Mouse (Mus musculus) v-Abl transformed pro-B cells (cell line): ENCODE measurements around the gene Ptp4a2.
"Not testable (repeated sequence)": the region's sequence is repeated elsewhere in the genome, so short reads cannot be mapped to it uniquely, and the experiment has no call there.

Source experiments
- in situ Hi-C, 2 experiments: fragments of 400-800 bp; cut with MboI; formaldehyde crosslinking; loops; one replicate each; pipeline ENCODE4 v1.15.1; 2025; ENCODE audit not compliant: unreplicated experiment in 2 of 2

Gene Ptp4a2

DNA sequence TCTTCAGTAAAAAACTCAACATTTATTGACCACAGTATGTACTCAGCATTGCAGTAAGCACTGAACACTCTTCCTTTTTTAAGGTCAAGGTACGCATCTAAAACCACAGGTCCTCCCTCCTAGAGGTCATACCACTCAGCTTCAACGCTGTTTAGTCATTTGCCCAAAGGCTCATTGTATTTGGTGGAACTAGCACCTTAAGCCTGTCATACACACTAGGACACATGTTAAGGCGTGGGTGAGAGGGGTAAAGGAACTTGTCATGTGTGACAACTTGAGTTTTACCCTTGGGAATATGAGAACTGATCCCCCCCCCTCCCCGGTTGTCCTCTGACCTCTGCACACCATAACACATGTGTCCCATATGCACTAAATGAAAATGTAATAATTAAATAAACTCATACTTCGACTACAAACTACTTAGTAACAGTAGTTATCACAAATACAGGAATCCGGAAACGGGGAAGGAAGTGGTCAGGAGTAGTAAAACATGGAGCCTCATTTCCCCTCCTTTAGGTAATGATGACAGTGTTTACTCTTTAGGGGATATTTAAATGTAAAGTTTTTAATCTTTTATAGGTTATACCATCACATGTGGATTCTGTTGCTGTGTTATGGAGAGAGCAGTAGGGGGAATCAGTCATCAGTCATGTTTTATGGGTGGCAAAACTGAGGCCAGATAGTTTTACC lies 29.0 kb downstream of the Ptp4a2 start:
- in situ Hi-C loops, result loop anchor here (5.0 to 10.0 kb wide), 2 partner anchors 53 to 55 kb away; no protein-coding TSS in a partner anchor

DNA sequence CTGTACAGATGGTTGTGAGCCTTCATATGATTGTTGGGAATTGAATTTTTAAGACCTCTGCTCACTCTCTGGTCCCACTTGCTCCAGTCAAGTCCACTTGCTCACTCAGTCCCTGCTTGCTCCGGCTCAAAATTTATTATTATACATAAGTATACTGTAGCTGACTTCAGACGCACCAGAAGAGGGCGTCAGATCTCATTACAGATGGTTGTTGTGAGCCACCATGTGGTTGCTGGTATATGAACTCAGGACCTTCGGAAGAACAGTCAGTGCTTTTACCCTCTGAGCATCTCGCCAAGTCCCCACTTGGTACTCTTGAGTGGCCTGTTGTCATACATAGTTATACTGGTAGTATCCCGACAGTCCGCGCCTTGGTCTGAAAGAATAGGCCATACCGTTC lies 35.8 kb downstream of the Ptp4a2 start:
- in situ Hi-C loops, result loop anchor here (5.0 to 10.0 kb wide), 2 partner anchors 62 to 80 kb away; partner anchors contain the start of gene Spocd1 (in 1 of the 2)

DNA sequence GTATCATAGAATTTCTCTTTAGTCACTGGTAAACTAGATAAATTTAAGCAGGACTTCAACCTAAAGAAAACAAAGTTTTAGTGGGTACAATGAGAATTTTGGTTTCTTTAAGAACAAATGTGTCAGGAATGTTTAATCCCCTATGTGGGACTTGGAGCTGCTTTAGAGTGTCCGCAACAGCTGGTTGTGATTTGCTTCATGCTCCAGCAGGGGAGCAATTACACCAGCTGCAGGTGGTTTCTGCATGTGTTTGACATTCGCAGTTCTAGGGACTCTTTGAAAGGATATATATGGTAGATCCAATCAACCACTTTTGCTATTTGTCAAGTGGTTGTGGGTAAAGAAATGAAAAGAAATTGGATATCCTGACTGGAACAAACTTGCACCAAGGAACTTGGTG lies 39.5 kb downstream of the Ptp4a2 start:
- in situ Hi-C loops, result loop anchor here in 1 of 2 experiments (5.0 kb wide), 1 partner anchor 77 kb away; the partner anchor contains the start of gene Spocd1

DNA sequence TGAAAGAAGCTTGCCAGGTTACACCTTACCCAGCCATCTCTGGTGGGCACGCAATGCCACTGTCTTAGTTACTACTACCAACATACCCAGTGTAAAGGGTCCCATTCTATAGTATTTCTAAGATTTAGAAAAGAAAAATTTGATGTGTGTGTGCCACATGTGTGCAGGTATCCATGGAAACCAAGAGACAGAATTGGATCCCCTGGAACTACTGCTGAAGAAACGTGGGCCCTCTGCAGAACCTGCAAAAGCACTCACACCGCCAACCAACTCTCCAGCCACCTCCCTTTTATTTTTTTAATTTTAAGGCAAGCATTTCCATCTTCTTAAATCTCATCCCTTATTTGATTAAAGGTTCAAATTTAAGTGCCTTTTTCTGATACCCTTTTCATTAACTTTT lies 40.8 kb downstream of the Ptp4a2 start:
- in situ Hi-C loops, result loop anchor here in 1 of 2 experiments (5.0 kb wide), 1 partner anchor 75 kb away; the partner anchor contains the start of gene Spocd1

DNA sequence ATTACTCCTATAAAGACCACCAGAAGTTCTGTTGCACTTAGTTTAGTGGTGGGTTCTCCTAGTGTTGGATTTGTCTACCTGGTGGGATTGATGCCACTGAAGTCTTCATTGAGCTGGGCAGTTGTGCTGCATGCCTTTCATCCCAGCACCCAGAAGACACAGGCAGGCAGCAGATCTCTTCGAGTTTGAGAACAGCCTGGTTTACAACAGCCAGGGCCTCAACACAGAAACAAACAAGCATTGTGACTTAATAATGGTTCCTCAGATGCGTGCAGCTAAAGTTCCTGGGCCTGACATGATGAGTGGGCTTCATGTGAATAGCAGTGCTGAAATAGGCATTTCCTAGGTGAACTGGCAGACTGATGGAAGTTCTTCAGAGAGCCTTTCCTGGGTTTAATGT lies 42.0 kb downstream of the Ptp4a2 start:
- in situ Hi-C loops, result loop anchor here in 1 of 2 experiments (5.0 kb wide), 1 partner anchor 74 kb away; the partner anchor contains the start of gene Spocd1

DNA sequence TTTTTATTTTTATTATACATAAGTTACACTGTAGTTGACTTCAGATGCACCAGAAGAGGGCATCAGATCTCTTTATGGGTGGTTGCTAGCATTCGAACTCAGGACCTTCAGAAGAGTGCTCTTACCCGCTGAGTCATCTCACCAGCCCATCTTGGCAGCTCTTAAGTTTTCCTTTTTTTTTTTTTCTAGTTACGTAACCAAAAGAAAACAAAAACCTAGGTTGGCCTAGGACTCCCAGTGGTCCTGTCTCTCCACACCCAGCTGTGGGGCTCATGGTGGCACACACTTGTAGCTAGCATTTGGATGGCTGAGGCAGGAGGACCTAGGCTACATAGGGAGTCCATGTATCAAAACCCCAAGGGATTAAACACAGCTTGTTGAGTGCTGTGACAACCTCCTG lies 43.0 kb downstream of the Ptp4a2 start:
- in situ Hi-C loops, result loop anchor here in 1 of 2 experiments (5.0 kb wide), 1 partner anchor 73 kb away; the partner anchor contains the start of gene Spocd1

DNA sequence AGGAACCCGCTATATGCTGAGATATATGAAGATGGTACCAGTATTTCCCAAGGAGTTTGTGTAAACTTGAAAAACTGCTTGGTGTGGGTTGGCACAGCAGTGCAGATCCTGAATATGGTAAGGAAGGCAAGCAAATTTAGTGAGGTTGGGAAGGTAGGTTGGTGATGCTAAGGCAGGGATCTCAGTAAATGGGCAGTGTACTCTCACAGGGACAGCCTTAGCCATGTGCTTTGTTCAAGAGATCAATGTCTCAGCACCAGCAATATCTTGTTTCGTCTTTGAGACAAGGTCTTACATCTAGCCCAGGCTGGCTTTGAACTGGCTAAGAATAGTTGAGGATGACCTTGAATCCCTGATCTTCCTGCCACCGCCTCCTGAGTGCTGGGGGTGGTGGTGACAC lies 43.6 kb downstream of the Ptp4a2 start:
- in situ Hi-C loops, result loop anchor here in 1 of 2 experiments (5.0 kb wide), 1 partner anchor 73 kb away; the partner anchor contains the start of gene Spocd1

DNA sequence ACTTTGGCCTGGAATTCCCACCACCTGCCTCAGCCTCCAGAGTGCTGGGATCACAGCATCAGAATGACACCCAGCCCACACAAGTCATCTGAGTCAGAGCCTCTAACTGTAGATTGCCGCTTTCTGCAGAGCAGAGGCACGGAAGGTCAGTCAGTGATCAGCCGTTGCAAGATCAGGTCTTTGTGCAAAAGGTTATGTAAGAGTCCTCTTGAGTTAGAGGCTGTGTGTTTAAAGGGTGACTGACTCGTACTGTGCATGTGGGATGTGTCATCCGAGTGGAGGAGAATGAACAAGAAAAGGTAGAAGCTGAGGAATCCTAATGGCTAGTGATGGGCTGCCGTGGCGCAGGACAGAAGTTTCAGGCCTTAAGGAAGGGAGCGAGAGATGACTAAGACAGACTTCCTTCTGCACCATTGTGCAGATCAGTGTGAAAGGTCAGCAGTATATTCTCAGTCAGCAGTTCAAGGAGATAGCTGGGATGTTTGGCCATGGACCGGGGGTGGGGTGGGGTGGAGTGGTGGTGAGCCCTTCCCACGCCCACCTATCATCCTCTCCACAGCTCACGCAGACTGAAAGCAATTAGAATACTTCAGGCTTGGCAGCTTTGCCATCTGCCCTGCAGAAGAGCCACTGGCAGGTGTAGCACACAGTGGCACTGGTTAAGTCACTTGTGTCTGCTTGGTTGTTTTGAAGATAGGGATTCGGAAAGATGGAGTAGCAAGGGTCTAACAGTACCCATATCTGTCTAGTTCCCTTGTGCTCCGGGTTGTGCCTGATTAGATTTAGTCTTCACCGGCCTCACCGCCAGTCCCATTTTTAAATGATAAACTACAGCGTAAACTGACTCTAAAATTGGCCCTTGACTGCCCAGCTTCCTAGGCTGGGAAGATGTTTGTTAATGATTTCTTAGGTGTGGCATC lies 44.3 kb downstream of the Ptp4a2 start:
- in situ Hi-C loops, result no loop called here

DNA sequence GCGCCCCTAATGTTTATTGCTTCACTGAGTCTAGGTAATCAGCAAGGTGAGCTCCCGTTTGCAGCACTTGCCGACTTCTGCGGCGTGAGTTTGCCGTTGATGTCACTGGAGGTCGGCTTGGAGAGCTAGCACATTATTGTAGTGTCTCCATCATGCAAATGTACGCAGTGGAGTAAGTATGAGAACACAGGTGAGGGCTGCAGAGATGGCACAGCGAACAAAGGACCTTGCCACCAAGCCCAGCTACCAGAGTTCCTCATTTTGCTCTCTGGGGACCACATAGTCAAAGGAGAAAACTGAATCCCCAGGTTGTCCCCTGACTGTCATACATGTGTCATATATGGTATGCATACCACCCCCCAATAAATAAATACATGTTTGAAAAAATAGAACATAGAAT lies 49.4 kb downstream of the Ptp4a2 start:
- in situ Hi-C loops, result no loop called here

DNA sequence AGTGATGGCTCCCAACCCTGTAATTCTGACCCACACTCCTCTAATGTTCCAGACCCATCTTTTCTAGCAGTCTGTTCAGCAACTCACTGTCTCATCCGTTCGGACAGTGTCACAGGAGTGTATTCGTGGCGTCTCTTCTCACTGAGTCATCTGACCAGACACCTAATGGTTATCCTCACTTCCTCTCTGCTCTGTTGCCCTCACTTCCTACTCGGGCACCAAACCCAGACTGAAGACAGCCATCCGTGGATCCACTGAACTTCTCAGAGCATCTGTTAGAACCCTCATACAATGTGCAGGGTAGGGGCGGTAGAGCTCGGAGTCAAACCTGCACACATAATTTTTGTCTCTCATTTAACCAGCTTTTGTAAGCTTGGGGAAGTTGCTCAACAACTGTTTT lies 50.4 kb downstream of the Ptp4a2 start:
- in situ Hi-C loops, result no loop called here

DNA sequence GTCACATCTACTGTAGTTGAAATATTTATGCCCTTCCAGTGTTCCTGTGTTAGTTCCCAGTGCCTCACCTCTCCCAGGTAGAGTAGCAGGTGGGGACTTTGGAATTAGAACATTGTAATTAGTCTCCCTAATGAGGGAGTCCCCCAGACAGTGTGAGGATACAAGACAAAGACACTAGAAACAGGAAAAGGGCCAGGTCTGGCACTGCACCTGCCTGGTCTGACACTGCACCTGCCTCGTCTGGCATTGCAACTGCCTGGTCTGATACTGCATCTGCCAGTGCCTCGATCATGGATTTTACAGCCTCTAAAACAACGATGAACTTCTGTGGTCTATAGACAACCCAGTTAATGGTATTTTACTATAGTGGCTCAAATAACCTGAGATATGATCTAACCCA lies 51.3 kb downstream of the Ptp4a2 start:
- in situ Hi-C loops, result no loop called here

DNA sequence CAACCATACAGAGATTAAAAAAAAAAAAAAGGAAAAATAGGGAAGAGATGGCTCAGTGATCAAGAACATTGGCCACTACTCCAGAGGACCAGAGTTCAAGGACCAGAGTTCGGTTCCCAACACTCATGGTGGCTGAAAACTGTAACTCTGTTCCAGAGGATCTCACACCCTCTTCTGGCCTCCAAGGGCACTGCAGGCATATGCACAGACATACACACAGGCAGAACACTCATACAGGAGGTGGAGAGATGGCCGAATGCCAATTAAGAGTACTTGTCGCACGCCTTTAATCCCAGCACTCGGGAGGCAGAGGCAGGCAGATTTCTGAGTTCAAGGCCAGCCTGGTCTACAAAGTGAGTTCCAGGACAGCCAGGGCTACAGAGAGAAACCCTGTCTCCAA lies 55.2 kb downstream of the Ptp4a2 start:
- in situ Hi-C loops, result not testable (repeated sequence)

DNA sequence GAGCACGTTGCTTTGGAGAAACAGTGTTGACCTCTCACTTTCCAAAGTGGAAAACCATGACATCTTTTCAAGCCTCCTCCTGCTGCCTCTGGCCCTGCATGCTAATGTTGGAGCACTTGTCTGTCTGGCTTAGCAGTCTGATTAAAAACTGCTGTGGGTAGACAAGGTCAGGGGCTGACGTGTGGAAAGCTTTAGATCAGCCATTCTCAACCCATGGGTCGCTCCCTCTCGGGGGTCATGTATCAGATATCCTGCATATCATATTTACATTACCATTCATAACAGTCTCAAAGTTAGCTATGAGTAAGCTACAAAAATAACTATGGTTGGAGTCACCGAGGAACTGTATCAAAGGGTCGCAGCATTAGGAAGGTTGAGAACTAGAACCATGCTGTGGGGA lies 57.2 kb downstream of the Ptp4a2 start:
- in situ Hi-C loops, result no loop called here

DNA sequence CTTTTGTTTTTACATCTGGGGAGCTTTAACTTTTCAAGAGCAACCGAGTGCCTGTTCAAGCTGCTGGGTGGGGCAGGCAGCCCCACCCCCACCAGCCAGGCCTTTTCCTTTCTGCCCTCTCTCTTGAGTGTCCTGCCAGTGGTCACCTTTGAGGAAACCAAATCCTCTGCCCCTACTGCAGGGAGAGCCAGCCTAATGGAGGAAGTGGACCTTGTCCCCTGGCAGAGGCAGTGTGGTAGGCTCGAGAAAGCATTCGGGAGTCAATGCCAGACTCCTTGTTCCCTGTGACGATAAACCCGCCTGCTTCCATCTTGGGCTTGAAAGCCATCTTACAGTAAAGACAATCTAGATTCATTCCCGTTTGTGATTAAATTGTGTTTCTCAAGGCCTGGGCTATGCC lies 59.5 kb downstream of the Ptp4a2 start:
- in situ Hi-C loops, result no loop called here

DNA sequence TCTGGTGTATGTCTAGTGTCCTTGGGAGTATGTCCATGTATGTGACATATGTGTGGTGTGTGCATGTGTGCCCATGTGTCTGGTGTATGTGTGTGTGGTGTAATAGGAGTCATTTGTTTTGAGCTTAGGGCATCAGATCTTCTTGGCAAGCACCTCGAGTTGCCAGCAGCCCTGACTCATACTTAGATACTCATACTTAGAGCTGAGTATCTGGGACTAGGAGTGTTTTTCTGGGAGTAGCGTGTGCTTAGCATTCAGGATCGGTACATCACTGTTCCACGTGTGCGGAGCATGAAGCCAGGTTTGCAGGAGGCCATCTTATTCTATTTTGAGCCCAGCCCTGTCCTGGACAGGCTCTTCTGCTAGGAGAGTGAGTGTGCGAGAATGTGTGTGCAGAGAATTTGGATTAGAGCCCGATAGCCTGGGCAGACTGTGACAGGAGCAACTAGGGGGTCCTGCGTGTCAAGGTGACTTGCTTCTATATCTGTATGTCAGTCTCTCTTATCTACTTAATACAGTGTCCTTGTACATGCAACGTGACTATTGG lies 61.4 kb downstream of the Ptp4a2 start:
- in situ Hi-C loops, result no loop called here

DNA sequence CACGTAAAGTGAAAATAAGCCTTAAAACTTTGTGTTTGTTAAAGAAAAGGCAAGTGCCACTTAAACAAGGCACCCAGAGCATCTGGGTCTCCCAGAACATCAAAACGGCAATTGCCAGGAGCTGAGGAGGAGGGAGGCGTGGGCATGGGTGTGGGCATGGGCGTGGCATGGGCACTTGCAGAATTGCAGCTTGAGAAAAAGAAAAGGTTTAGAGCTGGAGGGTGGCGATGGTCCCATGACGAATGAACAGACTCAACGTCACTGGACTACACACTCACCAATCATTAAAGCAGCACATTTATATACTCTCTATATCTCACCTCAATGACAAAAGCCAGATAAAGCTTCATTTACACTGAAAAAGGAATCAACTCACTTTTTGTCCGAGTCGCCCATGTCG lies 63.8 kb downstream of the Ptp4a2 start:
- in situ Hi-C loops, result no loop called here

DNA sequence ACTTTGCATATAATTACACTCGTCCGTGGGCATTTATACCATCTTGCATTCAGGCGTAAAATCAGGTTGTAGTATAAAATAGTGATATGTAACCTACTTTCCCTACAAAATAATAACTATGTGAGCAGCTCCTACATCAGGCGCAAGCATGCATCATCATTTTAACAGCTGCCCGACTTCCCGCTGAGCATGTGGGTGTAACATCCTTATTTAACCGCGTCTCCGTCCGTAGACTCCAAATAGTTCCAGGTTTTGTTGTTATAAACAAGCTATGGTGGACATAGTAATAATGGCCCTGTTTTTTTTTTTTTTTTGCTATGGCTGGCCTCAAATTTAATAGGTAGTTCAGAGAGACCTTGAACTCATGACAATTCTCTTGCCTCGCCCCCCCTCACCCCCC lies 64.4 kb downstream of the Ptp4a2 start:
- in situ Hi-C loops, result no loop called here

DNA sequence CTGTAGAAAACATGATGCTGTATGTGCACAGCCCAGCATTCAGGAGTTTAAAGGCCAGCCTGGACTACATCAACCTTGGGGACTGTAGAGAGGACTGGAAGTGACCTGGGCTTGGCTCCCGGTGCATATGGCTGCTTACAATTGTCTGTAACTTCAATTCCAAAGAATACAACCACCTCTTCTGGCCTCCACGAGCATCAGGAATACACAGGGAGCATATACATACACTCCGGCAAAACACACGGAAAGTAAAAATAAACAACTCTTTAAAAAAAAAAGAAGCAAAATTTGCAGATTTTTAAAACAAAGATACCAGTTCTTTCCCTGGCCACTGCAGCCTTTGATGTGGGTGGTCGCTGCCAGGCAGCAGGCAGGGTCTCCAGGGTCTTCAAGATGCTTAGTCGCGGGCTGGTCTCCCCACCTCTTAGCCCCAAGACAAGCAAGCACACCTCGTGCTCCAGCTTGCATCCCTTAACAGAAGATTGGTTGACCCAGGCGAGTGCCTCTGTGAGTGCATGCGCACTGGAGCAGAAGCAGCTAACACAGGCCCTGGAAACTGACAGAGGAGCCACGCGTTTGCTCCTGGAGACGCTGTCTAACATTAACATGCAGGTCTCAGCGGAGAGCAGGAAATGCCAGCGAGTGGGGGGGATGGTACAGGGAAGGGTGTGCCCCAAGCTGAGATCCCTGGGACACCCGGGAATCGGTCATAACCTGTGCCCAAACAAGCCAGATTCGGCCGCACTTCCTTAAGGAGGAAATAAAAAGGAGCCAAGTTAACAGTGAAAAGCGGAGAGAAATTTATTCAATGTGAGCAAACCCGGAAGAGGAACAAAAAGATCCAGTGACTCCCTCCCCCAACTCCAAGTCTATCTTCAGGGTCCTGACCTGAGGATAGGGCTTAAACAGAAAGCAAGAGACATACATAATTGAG lies 66.1 kb downstream of the Ptp4a2 start:
- in situ Hi-C loops, result no loop called here

DNA sequence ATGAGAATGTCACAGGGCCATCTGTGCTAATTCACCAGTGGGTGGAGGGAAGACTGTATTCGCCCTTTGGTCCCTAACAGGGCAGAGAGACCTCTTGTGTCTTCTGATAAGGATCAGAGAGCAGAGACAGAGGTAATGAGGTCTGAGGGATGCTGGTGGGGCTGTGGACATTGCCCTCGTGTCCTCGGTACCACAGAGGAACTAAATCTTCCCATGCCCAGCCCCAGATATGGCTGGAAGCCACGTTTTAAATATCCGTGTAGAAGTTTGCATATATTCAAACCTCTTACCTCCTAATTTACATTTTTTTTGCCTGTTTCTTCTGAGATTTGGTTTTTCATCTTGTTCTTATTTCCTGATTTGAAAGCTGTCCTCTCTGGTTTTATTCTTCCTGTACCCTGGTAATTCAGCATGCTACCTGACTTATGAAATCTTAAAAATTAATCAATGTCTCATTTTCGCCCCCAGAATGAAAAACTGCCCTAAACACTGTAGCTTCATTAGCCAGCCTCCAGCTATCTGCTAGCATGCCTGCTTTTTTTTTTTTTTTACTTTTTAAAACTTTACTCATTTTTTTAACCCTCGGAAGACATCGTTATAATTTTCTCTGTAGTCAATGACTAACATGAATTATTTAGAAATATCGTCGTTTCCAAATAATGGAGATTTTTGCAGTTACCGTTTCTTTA lies 67.1 kb downstream of the Ptp4a2 start:
- in situ Hi-C loops, result no loop called here
